Comparison of ENCODE assay signal across 19 mouse cellular contexts in genomic region chr2:4761906-4762305, GRCm38 (mm10).
"Had no signal": no experiment of that assay in that cellular context is flagged by ENCODE, and none has a peak within 500 bp of the region (broad histone marks: within the 10 kb centered on the region; RNA-seq: fewer than 3 reads in every experiment).

No protein-coding gene starts in this region.

- H3K27me3 ChIP-seq: limb, embryonic 12.5 days; limb, embryonic 15.5 days; midbrain, embryonic 12.5 days; midbrain, embryonic 15.5 days; neural tube, embryonic 13.5 days; stomach, embryonic 15.5 days had no signal

- H3K4me1 ChIP-seq: limb, embryonic 12.5 days; limb, embryonic 15.5 days; midbrain, embryonic 12.5 days; midbrain, embryonic 15.5 days; neural tube, embryonic 13.5 days; stomach, embryonic 15.5 days had no signal

- H3K4me2 ChIP-seq: limb, embryonic 12.5 days; limb, embryonic 15.5 days; liver, embryonic 11.5 days; lung, embryonic 14.5 days; midbrain, embryonic 12.5 days; midbrain, embryonic 15.5 days; neural tube, embryonic 13.5 days; stomach, embryonic 15.5 days had no signal

- H3K4me3 ChIP-seq: left cerebral cortex, adult 2 months; limb, embryonic 12.5 days; limb, embryonic 15.5 days; midbrain, embryonic 12.5 days; midbrain, embryonic 15.5 days; neural tube, embryonic 13.5 days; stomach, embryonic 15.5 days had no signal

- H3K36me3 ChIP-seq: limb, embryonic 12.5 days; limb, embryonic 15.5 days; midbrain, embryonic 15.5 days; stomach, embryonic 15.5 days had no signal

- DNase-seq: layer of hippocampus, postnatal 36 days; liver, postnatal 0 days; lung, embryonic 14.5 days; retina, postnatal 1 day; right cerebral cortex, postnatal 25 days; spleen, adult 18-20 months; thymus, postnatal 25 days had no signal

- H3K27ac ChIP-seq: left cerebral cortex, adult 2 months; limb, embryonic 12.5 days; limb, embryonic 15.5 days; liver, embryonic 14.5 days; macrophage; midbrain, embryonic 12.5 days; midbrain, embryonic 15.5 days; neural tube, embryonic 13.5 days; stomach, embryonic 15.5 days had no signal

- H3K9me3 ChIP-seq: limb, embryonic 12.5 days; limb, embryonic 15.5 days; midbrain, embryonic 12.5 days; midbrain, embryonic 15.5 days; neural tube, embryonic 13.5 days; stomach, embryonic 15.5 days had no signal

- ATAC-seq: intestine, postnatal 0 days; liver, postnatal 0 days; lung, postnatal 0 days; midbrain, embryonic 15.5 days had no signal

- H3K9ac ChIP-seq: limb, embryonic 12.5 days; limb, embryonic 15.5 days; liver, embryonic 14.5 days; liver, postnatal 0 days; lung, embryonic 14.5 days; midbrain, embryonic 12.5 days; midbrain, embryonic 15.5 days; neural tube, embryonic 13.5 days; stomach, embryonic 15.5 days had no signal
